Comparison of ENCODE assay signal across 13 mouse cellular contexts in genomic region chr5:118353689-118354088, GRCm38 (mm10).
DNase-seq lines count a peak whose midpoint lies in the region; ATAC-seq lines count a peak whose summit lies in the region.
"Had no signal": no experiment of that assay in that cellular context is flagged by ENCODE, and none has a peak within 500 bp of the region (broad histone marks: within the 10 kb centered on the region; RNA-seq: fewer than 3 reads in every experiment).

No protein-coding gene starts in this region.

- H3K9me3 ChIP-seq in midbrain, embryonic 11.5 days (ENCODE audit: control insufficient read depth, low read length) = no peaks in the 10 kb centered on the region
- H3K9me3 ChIP-seq in midbrain, embryonic 15.5 days = no peaks in the 10 kb centered on the region
- H3K9me3 ChIP-seq in megakaryocyte, embryonic 14.5 days = peaks cover 26% of the 10 kb centered on the region
- H3K9me3 ChIP-seq: neural tube, embryonic 13.5 days had no signal

- ATAC-seq in midbrain, embryonic 11.5 days (ENCODE audit: low FRiP score) = no peak
- ATAC-seq in midbrain, embryonic 15.5 days (replicated peaks) = no peak
- ATAC-seq: inflammation-experienced regulatory T-cells, adult 6 months had no signal

- intact Hi-C loops in heart, postnatal 10 days (cut with DNase I) = no loop called here

- H3K9ac ChIP-seq in midbrain, embryonic 11.5 days (ENCODE audit: low read length) = no peak overlapping the region
- H3K9ac ChIP-seq in midbrain, embryonic 15.5 days = no peak overlapping the region
- H3K9ac ChIP-seq: lung, embryonic 14.5 days; neural tube, embryonic 13.5 days had no signal

- H3K4me1 ChIP-seq in midbrain, embryonic 11.5 days (ENCODE audit: control insufficient read depth, insufficient read depth, low read length) = peaks cover 4% of the 10 kb centered on the region; the same call in 1 of the 2 replicates
- H3K4me1 ChIP-seq in midbrain, embryonic 15.5 days = peaks cover 13% of the 10 kb centered on the region
- H3K4me1 ChIP-seq in megakaryocyte, embryonic 14.5 days = peaks cover 18% of the 10 kb centered on the region

- H3K27me3 ChIP-seq in midbrain, embryonic 11.5 days (ENCODE audit: control insufficient read depth, insufficient read depth, low read length) = no peaks in the 10 kb centered on the region
- 0 out of 2 replicates have a peak, but pooled peaks cover 4% of the 10 kb centered on the region for H3K27me3 ChIP-seq in midbrain, embryonic 15.5 days (replicated peaks)
- H3K27me3 ChIP-seq in megakaryocyte, embryonic 14.5 days (replicated peaks) = peaks cover 10% of the 10 kb centered on the region
- H3K27me3 ChIP-seq: neural tube, embryonic 13.5 days had no signal

- H3K36me3 ChIP-seq in midbrain, embryonic 11.5 days (ENCODE audit: control insufficient read depth, insufficient read depth, low read length) = no peaks in the 10 kb centered on the region
- no peaks in the 10 kb centered on the region for H3K36me3 ChIP-seq in midbrain, embryonic 15.5 days (replicated peaks)
- H3K36me3 ChIP-seq in megakaryocyte, embryonic 14.5 days (replicated peaks; ENCODE audit: low read length) = no peaks in the 10 kb centered on the region
- H3K36me3 ChIP-seq: neural tube, embryonic 13.5 days had no signal

- 15% methylated on average over 9 of the region's 9 CpGs for WGBS in midbrain, embryonic 11.5 days
- WGBS in midbrain, embryonic 15.5 days = 13% methylated on average over 9 of the region's 9 CpGs

- no peak overlapping the region for H3K4me3 ChIP-seq in midbrain, embryonic 11.5 days (ENCODE audit: low read depth, low read length)
- H3K4me3 ChIP-seq in midbrain, embryonic 15.5 days = no peak overlapping the region
- peak overlapping the region; percentile 56 for H3K4me3 ChIP-seq in megakaryocyte, embryonic 14.5 days (replicated peaks)
- H3K4me3 ChIP-seq: neural tube, embryonic 13.5 days had no signal

- H3K27ac ChIP-seq in midbrain, embryonic 11.5 days (ENCODE audit: low read depth, low read length) = no peak overlapping the region
- no peak overlapping the region for H3K27ac ChIP-seq in midbrain, embryonic 15.5 days
- H3K27ac ChIP-seq: neural tube, embryonic 13.5 days had no signal

- peak overlapping the region; percentile 10; the same call in 1 of the 2 replicates for H3K4me2 ChIP-seq in midbrain, embryonic 11.5 days
- H3K4me2 ChIP-seq in midbrain, embryonic 15.5 days = no peak overlapping the region
- H3K4me2 ChIP-seq: lung, embryonic 14.5 days; neural tube, embryonic 13.5 days had no signal

- DNase-seq in heart, adult 11 months = peak; percentile 90
- DNase-seq in heart, postnatal 10 days = no peak
- DNase-seq in midbrain, embryonic 11.5 days (ENCODE audit: low spot score, missing footprints) = peak; percentile 87
- peak; percentile 54 for DNase-seq in embryo, embryonic 9.5 days (ENCODE audit: extremely low spot score)
- no peak for DNase-seq in right cerebral cortex, postnatal 36 days (ENCODE audit: low spot score in 2 of 2)
- no peak for DNase-seq in thymus, postnatal 0 days (ENCODE audit: low spot score)
- DNase-seq: adrenal gland, adult 2 months; cerebellum, adult 11-12 months; lung, embryonic 14.5 days had no signal

Comparison
In these comparisons a context has a peak if more than half of its experiments do, and no peak if none do; other contexts are left out.
1. DNase-seq: peak in heart, adult 11 months (single experiment), midbrain, embryonic 11.5 days (single experiment) and embryo, embryonic 9.5 days (single experiment); none in heart, postnatal 10 days (0 of 2), right cerebral cortex, postnatal 36 days (0 of 2) and thymus, postnatal 0 days (single experiment).